Mouse (Mus musculus) testis, adult 2 months (tissue): ENCODE data around the gene Ugt1a9. TPM values are rescaled to one million over a fixed set of nuclear protein-coding genes. Genes with fewer than 3 reads are reported as not detected.
"Not testable (repeated sequence)": the region's sequence is repeated elsewhere in the genome, so short reads cannot be mapped to it uniquely, and the experiment has no call there.

Experiments used
- H3K27ac ChIP-seq: fragments of 200-500 bp; 2 replicates; pipeline ENCODE4 v1.5.1; 2012; ENCODE audit warnings: low read depth, low read length; ENCODE audit not compliant: control insufficient read depth, insufficient read depth
- H3K27me3 ChIP-seq: fragments of 200-500 bp; 2 replicates; pipeline ENCODE4 v1.6.1; 2012; ENCODE audit warnings: mild to moderate bottlenecking, low read length, moderate library complexity; ENCODE audit not compliant: control insufficient read depth, insufficient read depth
- H3K36me3 ChIP-seq: fragments of 200-500 bp; 2 replicates; pipeline ENCODE4 v1.6.1; 2012; ENCODE audit warnings: mild to moderate bottlenecking, low read length; ENCODE audit not compliant: control insufficient read depth, insufficient read depth
- H3K4me1 ChIP-seq: fragments of 200-500 bp; 2 replicates; pipeline ENCODE4 v1.6.1; 2012; ENCODE audit warnings: low read length; ENCODE audit not compliant: control insufficient read depth, insufficient read depth
- H3K4me3 ChIP-seq: fragments of 200-500 bp; 2 replicates; pipeline ENCODE4 v1.5.1; 2012; ENCODE audit warnings: low read depth, mild to moderate bottlenecking, low read length, moderate library complexity, mixed read lengths; ENCODE audit not compliant: control insufficient read depth
- CTCF ChIP-seq: fragments of 200-500 bp; IDR thresholded peaks from 2 replicates; pipeline ENCODE4 v1.5.1; 2012; ENCODE audit warnings: low read depth, mild to moderate bottlenecking, inconsistent platforms, low read length, moderate library complexity; ENCODE audit not compliant: control insufficient read depth, insufficient read depth, insufficient replicate concordance
- POLR2A ChIP-seq: fragments of 200-500 bp; IDR thresholded peaks from 2 replicates; pipeline ENCODE4 v1.6.1; 2012; ENCODE audit warnings: low read depth, mild to moderate bottlenecking, inconsistent platforms, low read length, moderate library complexity; ENCODE audit not compliant: control insufficient read depth
- polyA plus RNA-seq: library from polyadenylated mRNA; depleted of rRNA; stranded (reverse); fragments of >200 nt; gene quantifications from 2 replicates; pipeline ENCODE4 v1.2.3, GENCODE M21; 2012

Ugt1a9 gene
- polyA plus RNA-seq, 1 experiment: 0.06 TPM

DNA sequence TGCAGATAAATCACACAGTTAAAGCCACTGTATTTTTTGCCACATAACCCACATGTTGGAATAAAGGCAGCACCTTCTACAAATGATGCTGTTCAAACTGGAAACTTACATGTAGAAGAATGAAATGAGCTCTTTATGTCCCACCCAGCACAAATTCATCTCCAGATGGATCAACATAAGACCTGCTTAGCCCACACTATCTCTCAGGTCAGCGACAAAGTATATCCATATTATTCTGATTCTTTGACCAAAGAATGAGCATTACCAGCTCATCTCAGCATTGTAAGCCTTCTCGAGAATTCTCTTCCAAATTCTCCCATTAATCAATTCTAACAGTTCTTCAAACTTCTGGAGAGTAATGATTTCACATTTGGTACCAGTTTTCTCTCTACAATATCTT is 151.6 kb downstream of the Ugt1a9 start:
- Histone ChIP-seq H3K36me3 (no peaks in the 10 kb centered on the region), H3K27ac (no peak overlapping the region), H3K4me1 (peaks cover 2% of the 10 kb centered on the region; the same call in 1 of the 2 replicates), H3K27me3 (no peaks in the 10 kb centered on the region), H3K4me3 (no peak overlapping the region)
- TF ChIP-seq CTCF (no peak), POLR2A (no peak)

DNA sequence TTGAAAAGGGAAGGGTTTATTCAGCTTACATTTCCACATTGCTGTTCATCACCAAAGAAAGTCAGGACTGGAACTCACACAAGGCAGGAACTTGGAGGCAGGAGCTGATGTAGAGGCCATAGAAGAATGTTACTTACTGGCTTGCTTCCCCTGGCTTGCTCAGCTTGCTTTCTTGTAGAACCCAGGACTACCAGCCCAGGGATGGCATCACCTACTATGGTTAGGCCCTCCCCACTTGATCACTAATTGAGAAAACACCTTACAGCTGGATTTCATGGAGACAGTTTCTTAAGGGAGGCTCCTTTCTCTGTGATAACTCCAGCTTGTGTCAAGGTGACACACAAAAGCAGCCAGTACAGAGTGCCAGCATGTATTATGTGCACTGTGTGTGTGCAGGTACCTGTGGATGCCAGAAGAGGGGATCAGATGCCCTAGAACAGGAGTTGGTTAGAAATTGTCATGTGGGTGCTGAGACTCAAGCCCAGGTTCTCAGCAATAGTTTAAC is 152.5 kb downstream of the Ugt1a9 start:
- not testable (repeated sequence) for H3K27me3 ChIP-seq, H3K4me3 ChIP-seq, H3K4me1 ChIP-seq, H3K27ac ChIP-seq, H3K36me3 ChIP-seq

- H3K27ac ChIP-seq: no peak overlapping the region
Measured at GRCm38 (mm10) chr1:88223591-88223990, 153.0 kb downstream of the Ugt1a9 start.

DNA sequence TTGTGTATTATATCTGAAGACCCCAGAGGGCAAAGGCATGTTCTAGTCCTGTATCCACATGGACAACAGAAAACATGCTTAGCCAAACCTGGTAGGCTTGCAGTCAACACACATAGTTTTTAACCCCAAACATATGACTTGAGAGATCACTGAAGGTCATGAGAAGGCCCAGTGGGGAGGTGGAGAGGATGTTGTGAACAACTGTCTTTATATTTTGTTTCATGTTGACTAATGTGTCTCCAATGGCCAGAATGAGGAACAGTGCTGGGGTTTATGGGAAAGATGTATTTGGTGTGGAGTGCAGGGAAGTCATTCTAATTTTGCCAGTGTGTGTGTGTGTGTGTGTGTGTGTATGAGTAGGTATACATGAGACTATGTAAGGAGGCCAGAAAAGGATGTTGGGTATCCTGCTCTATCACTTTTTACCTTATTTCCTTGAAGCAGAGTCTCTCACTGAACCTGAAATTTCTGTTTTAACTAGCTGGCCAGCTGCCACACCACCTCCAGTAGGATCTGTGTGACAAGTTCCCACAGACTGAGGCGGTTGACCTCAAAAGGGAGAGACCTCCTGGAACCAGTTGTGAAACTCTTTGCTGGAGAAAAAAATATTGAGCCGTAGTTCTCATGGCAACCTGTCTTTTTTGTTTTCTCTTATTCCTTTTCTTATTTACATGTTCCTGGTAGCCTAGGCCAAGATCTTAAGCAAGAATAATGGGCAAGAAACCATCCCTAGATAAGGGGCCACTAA is 153.6 kb downstream of the Ugt1a9 start:
- Histone ChIP-seq H3K27ac (no peak overlapping the region), H3K4me1 (peaks cover 2% of the 10 kb centered on the region; the same call in 1 of the 2 replicates), H3K36me3 (no peaks in the 10 kb centered on the region; the same call in 1 of the 2 replicates), H3K4me3 (no peak overlapping the region), H3K27me3 (no peaks in the 10 kb centered on the region)
- TF ChIP-seq CTCF: no peak
- TF ChIP-seq POLR2A: no peak

More at GRCm38 (mm10) chr1:88223591-88223990, 153.0 kb downstream of the Ugt1a9 start:
- H3K4me1 ChIP-seq: peaks cover 2% of the 10 kb centered on the region; the same call in 1 of the 2 replicates
- H3K4me3 ChIP-seq: no peak overlapping the region
- H3K27me3 ChIP-seq: no peaks in the 10 kb centered on the region
- no peaks in the 10 kb centered on the region; the same call in 1 of the 2 replicates for H3K36me3 ChIP-seq
- no peak for TF ChIP-seq CTCF
- no peak for TF ChIP-seq POLR2A

DNA sequence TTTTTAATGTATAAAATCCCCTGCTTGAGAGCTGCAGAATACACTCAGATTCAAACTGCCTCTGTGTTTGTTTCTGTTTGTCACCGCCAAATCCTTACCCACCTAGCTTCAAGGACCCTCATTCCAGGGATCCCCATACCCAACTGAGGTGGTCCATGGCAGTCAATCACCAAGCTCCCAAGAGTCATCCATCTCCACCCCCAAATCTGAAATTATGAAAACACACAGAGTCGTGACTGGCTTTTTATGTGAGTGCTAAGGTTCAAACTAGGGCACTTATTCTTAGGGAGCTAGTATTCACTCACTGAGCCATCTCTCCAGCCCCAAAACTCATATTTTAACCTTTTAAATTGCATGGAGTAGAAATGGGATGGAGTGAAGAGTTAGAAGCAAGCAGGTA is 154.7 kb downstream of the Ugt1a9 start:
- H3K27me3 ChIP-seq, H3K4me3 ChIP-seq, H3K36me3 ChIP-seq, H3K4me1 ChIP-seq, H3K27ac ChIP-seq: not testable (repeated sequence)

- H3K4me3 ChIP-seq: peak overlapping the region; percentile 37; the same call in 1 of the 2 replicates
- H3K4me1 ChIP-seq: peaks cover 2% of the 10 kb centered on the region; the same call in 1 of the 2 replicates
- no peak overlapping the region for H3K27ac ChIP-seq
- TF ChIP-seq POLR2A: no peak
- TF ChIP-seq CTCF: no peak
- H3K27me3 ChIP-seq: no peaks in the 10 kb centered on the region
- H3K36me3 ChIP-seq: no peaks in the 10 kb centered on the region; the same call in 1 of the 2 replicates
Measured at GRCm38 (mm10) chr1:88225741-88226140, 155.1 kb downstream of the Ugt1a9 start.

GRCm38 (mm10) chr1:88226670-88227379 is 156.2 kb downstream of the Ugt1a9 start, which contains the start of gene Mroh2a:
Gene Mroh2a (plus strand): TSS chr1:88226986.
- Histone ChIP-seq H3K27me3 (no peaks in the 10 kb centered on the region), H3K4me3 (peak within 1 kb of the TSS; percentile 77), H3K36me3 (no peaks in the 10 kb centered on the region; the same call in 1 of the 2 replicates), H3K4me1 (peaks cover 2% of the 10 kb centered on the region; the same call in 1 of the 2 replicates), H3K27ac (peak within 1 kb of the TSS; percentile 90)
- TF ChIP-seq CTCF (no peak), POLR2A (no peak)
